Mouse (Mus musculus) CH12.LX (cell line): ENCODE data around the gene AC129217.1. TPM values are rescaled to one million over a fixed set of nuclear protein-coding genes. Genes with fewer than 3 reads are reported as not detected.

Source experiments
- DNase-seq: peaks from one replicate; pipeline ENCODE4 v3.0.0-alpha.2; 2013; ENCODE audit errors: extremely low read depth
- H3K27ac ChIP-seq: 2 replicates; pipeline ENCODE4 v1.5.1; 2012; ENCODE audit warnings: low read depth, mild to moderate bottlenecking, control low read depth, moderate library complexity; ENCODE audit not compliant: insufficient read depth
- H3K27me3 ChIP-seq: replicated peaks from 2 replicates; pipeline ENCODE3; 2012; ENCODE audit warnings: inconsistent platforms
- H3K36me3 ChIP-seq, 2 experiments: replicated peaks in 1 of 2; 2 replicates each; pipeline versions ENCODE3 to v1.6.1; 2012; ENCODE audit warnings: inconsistent platforms in 1 of 2, low read length in 1 of 2, mild to moderate bottlenecking in 1 of 2, mixed read lengths in 1 of 2, moderate library complexity in 1 of 2; ENCODE audit not compliant: control insufficient read depth in 1 of 2, insufficient read depth in 1 of 2
- H3K4me1 ChIP-seq, 2 experiments: 2 replicates each; pipeline ENCODE4 v1.6.1; 2012; ENCODE audit warnings: inconsistent platforms in 1 of 2, moderate library complexity in 1 of 2; ENCODE audit not compliant: insufficient read depth in 2 of 2, control insufficient read depth in 1 of 2
- H3K4me2 ChIP-seq: 2 replicates; pipeline ENCODE4 v1.6.1; 2012; ENCODE audit warnings: low read depth, mild to moderate bottlenecking, control low read depth; ENCODE audit not compliant: poor library complexity, insufficient read depth, severe bottlenecking
- H3K4me3 ChIP-seq, 3 experiments: fragments of 150-350 bp in 1 of 3; sonication (generic) in 1 of 3; replicated peaks in 1 of 3; 2 replicates each; pipeline versions ENCODE3 to v1.5.1; 2011 to 2012; ENCODE audit warnings: low read depth in 2 of 3, low read length in 2 of 3, mild to moderate bottlenecking in 2 of 3, moderate library complexity in 2 of 3, control low read depth in 1 of 3, improper control_type of control experiment in 1 of 3, inconsistent platforms in 1 of 3, mixed read lengths in 1 of 3; ENCODE audit not compliant: poor library complexity in 1 of 3
- H3K79me2 ChIP-seq: replicated peaks from 2 replicates; pipeline ENCODE4 v1.6.1; 2012; ENCODE audit warnings: mild to moderate bottlenecking, moderate library complexity; ENCODE audit not compliant: control insufficient read depth, poor library complexity, insufficient read depth, severe bottlenecking; ENCODE audit errors: extremely low read depth
- H3K9ac ChIP-seq: 2 replicates; pipeline ENCODE4 v1.6.1; 2012; ENCODE audit warnings: low read depth, mild to moderate bottlenecking, control low read depth, moderate library complexity; ENCODE audit not compliant: insufficient read depth
- H3K9me3 ChIP-seq: replicated peaks from 2 replicates; pipeline ENCODE3; 2012; ENCODE audit warnings: low read length, inconsistent platforms, mixed read lengths
- BHLHE40 ChIP-seq: IDR thresholded peaks from 2 replicates; pipeline ENCODE4 v1.6.1; 2011; ENCODE audit warnings: mild to moderate bottlenecking, low read depth, low read length, improper control_type of control experiment
- CHD1 ChIP-seq: IDR thresholded peaks from 2 replicates; pipeline ENCODE4 v1.6.1; 2012; ENCODE audit warnings: low read depth, low read length, improper control_type of control experiment, inconsistent platforms
- CHD2 ChIP-seq: IDR thresholded peaks from 2 replicates; pipeline ENCODE4 v1.6.1; 2011; ENCODE audit warnings: low read length, improper control_type of control experiment
- CTCF ChIP-seq, 2 experiments: IDR thresholded peaks in 1 of 2; conservative IDR thresholded peaks in 1 of 2; 2 replicates each; pipeline ENCODE4 v1.5.1; 2011 to 2012; ENCODE audit warnings: low read depth in 2 of 2, low read length in 2 of 2, improper control_type of control experiment in 1 of 2, inconsistent platforms in 1 of 2, mild to moderate bottlenecking in 1 of 2, moderate library complexity in 1 of 2
- E2F4 ChIP-seq: IDR thresholded peaks from 2 replicates; pipeline ENCODE4 v1.6.1; 2011; ENCODE audit warnings: low read depth, low read length, improper control_type of control experiment; ENCODE audit not compliant: insufficient replicate concordance
- ELF1 ChIP-seq: IDR thresholded peaks from 2 replicates; pipeline ENCODE4 v1.6.1; 2014; ENCODE audit warnings: low read depth, mild to moderate bottlenecking, inconsistent platforms, low read length, improper control_type of control experiment
- EP300 ChIP-seq: IDR thresholded peaks from 2 replicates; pipeline ENCODE4 v1.6.1; 2011; ENCODE audit warnings: low read length, improper control_type of control experiment
- ETS1 ChIP-seq: conservative IDR thresholded peaks from 2 replicates; pipeline ENCODE4 v1.6.1; 2012; ENCODE audit warnings: low read depth, mild to moderate bottlenecking, inconsistent platforms, low read length, improper control_type of control experiment, moderate library complexity
- GABPA ChIP-seq: IDR thresholded peaks from 2 replicates; pipeline ENCODE4 v1.6.1; 2012; ENCODE audit warnings: low read depth, low read length, improper control_type of control experiment, inconsistent platforms; ENCODE audit not compliant: insufficient replicate concordance
- HCFC1 ChIP-seq: IDR thresholded peaks from 2 replicates; pipeline ENCODE4 v1.6.1; 2012; ENCODE audit warnings: low read depth, mild to moderate bottlenecking, inconsistent platforms, low read length, improper control_type of control experiment
- IRF4 ChIP-seq: IDR thresholded peaks from 2 replicates; pipeline ENCODE4 v1.6.1; 2014; ENCODE audit warnings: low read depth, mild to moderate bottlenecking, inconsistent platforms, low read length, improper control_type of control experiment
- JUN ChIP-seq: IDR thresholded peaks from 2 replicates; pipeline ENCODE4 v1.6.1; 2011; ENCODE audit warnings: low read depth, mild to moderate bottlenecking, low read length, improper control_type of control experiment, moderate library complexity; ENCODE audit not compliant: insufficient read depth
- JUND ChIP-seq: conservative IDR thresholded peaks from 2 replicates; pipeline ENCODE4 v1.6.1; 2011; ENCODE audit warnings: low read depth, low read length, improper control_type of control experiment
- KAT2A ChIP-seq: IDR thresholded peaks from 2 replicates; pipeline ENCODE4 v1.6.1; 2012; ENCODE audit warnings: low read length, improper control_type of control experiment, inconsistent platforms; ENCODE audit not compliant: insufficient replicate concordance
- MAFK ChIP-seq: IDR thresholded peaks from 2 replicates; pipeline ENCODE4 v1.6.1; 2011; ENCODE audit warnings: low read length, improper control_type of control experiment; ENCODE audit not compliant: insufficient replicate concordance
- MAX ChIP-seq: IDR thresholded peaks from 2 replicates; pipeline ENCODE4 v1.6.1; 2011; ENCODE audit warnings: low read length, improper control_type of control experiment
- MAZ ChIP-seq: IDR thresholded peaks from 2 replicates; pipeline ENCODE4 v1.6.1; 2012; ENCODE audit warnings: low read depth, mild to moderate bottlenecking, inconsistent platforms, low read length, improper control_type of control experiment, moderate library complexity
- MEF2A ChIP-seq: IDR thresholded peaks from 2 replicates; pipeline ENCODE4 v1.6.1; 2014; ENCODE audit warnings: low read depth, mild to moderate bottlenecking, inconsistent platforms, low read length, improper control_type of control experiment, borderline replicate concordance
- MXI1 ChIP-seq: IDR thresholded peaks from 2 replicates; pipeline ENCODE4 v1.6.1; 2011; ENCODE audit warnings: mild to moderate bottlenecking, low read depth, low read length, improper control_type of control experiment
- MYC ChIP-seq: IDR thresholded peaks from 2 replicates; pipeline ENCODE4 v1.6.1; 2011; ENCODE audit warnings: low read depth, mild to moderate bottlenecking, improper control_type of control experiment, low read length
- NELFE ChIP-seq: IDR thresholded peaks from 2 replicates; pipeline ENCODE4 v1.6.1; 2011; ENCODE audit warnings: low read depth, low read length, improper control_type of control experiment
- NRF1 ChIP-seq: IDR thresholded peaks from 2 replicates; pipeline ENCODE4 v1.6.1; 2014; ENCODE audit warnings: low read depth, mild to moderate bottlenecking, inconsistent platforms, low read length, improper control_type of control experiment, moderate library complexity
- PAX5 ChIP-seq: IDR thresholded peaks from 2 replicates; pipeline ENCODE4 v1.6.1; 2012; ENCODE audit warnings: low read length, inconsistent platforms, mixed read lengths
- POLR2A ChIP-seq: IDR thresholded peaks from 2 replicates; pipeline ENCODE4 v1.6.1; 2011; ENCODE audit warnings: low read depth, mild to moderate bottlenecking, improper control_type of control experiment, low read length
- POLR2AphosphoS2 ChIP-seq: IDR thresholded peaks from 2 replicates; pipeline ENCODE4 v1.6.1; 2011; ENCODE audit warnings: low read depth, low read length, improper control_type of control experiment
- RAD21 ChIP-seq: IDR thresholded peaks from 2 replicates; pipeline ENCODE4 v1.6.1; 2011; ENCODE audit warnings: low read depth, mild to moderate bottlenecking, low read length, improper control_type of control experiment, moderate library complexity
- RCOR1 ChIP-seq: conservative IDR thresholded peaks from 2 replicates; pipeline ENCODE4 v1.6.1; 2012; ENCODE audit warnings: low read depth, mild to moderate bottlenecking, inconsistent platforms, low read length, improper control_type of control experiment
- SIN3A ChIP-seq: IDR thresholded peaks from 2 replicates; pipeline ENCODE4 v1.6.1; 2012; ENCODE audit warnings: low read length, improper control_type of control experiment, inconsistent platforms
- SMC3 ChIP-seq: IDR thresholded peaks from 2 replicates; pipeline ENCODE4 v1.6.1; 2011; ENCODE audit warnings: low read depth, low read length, improper control_type of control experiment
- TBP ChIP-seq: conservative IDR thresholded peaks from 2 replicates; pipeline ENCODE4 v1.6.1; 2011; ENCODE audit warnings: low read depth, low read length, improper control_type of control experiment
- TCF12 ChIP-seq: IDR thresholded peaks from 2 replicates; pipeline ENCODE4 v1.6.1; 2014; ENCODE audit warnings: low read depth, mild to moderate bottlenecking, inconsistent platforms, low read length, improper control_type of control experiment
- UBTF ChIP-seq: IDR thresholded peaks from 2 replicates; pipeline ENCODE4 v1.6.1; 2012; ENCODE audit warnings: low read depth, mild to moderate bottlenecking, inconsistent platforms, low read length, improper control_type of control experiment, moderate library complexity
- USF1 ChIP-seq: IDR thresholded peaks from 2 replicates; pipeline ENCODE4 v1.6.1; 2014; ENCODE audit warnings: low read depth, mild to moderate bottlenecking, inconsistent platforms, low read length, improper control_type of control experiment
- USF2 ChIP-seq: conservative IDR thresholded peaks from 2 replicates; pipeline ENCODE4 v1.6.1; 2011; ENCODE audit warnings: low read depth, low read length, improper control_type of control experiment
- ZC3H11A ChIP-seq: IDR thresholded peaks from 2 replicates; pipeline ENCODE4 v1.6.1; 2012; ENCODE audit warnings: low read depth, mild to moderate bottlenecking, inconsistent platforms, low read length, improper control_type of control experiment
- ZKSCAN1 ChIP-seq: IDR thresholded peaks from 2 replicates; pipeline ENCODE4 v1.6.1; 2012; ENCODE audit warnings: low read depth, inconsistent platforms, low read length, improper control_type of control experiment, borderline replicate concordance
- ZMIZ1 ChIP-seq: IDR thresholded peaks from 2 replicates; pipeline ENCODE4 v1.6.1; 2012; ENCODE audit warnings: low read depth, mild to moderate bottlenecking, inconsistent platforms, low read length, improper control_type of control experiment
- ZNF384 ChIP-seq: IDR thresholded peaks from 2 replicates; pipeline ENCODE4 v1.6.1; 2012; ENCODE audit warnings: low read depth, low read length, improper control_type of control experiment, inconsistent platforms
- dilution Hi-C: fragments of 300-500 bp; cut with MboI; formaldehyde crosslinking; loops from 2 replicates; pipeline ENCODE4 v1.14.3; 2020; ENCODE audit warnings: low sequenced_read_pairs; ENCODE audit not compliant: extremely low pct_unique_long_range_greater_than_20kb, extremely low pct_ligation_motif_present
- in situ Hi-C: fragments of 300-500 bp; cut with MboI; formaldehyde crosslinking; loops from 3 replicates; pipeline ENCODE4 v1.14.3; 2019; ENCODE audit warnings: low sequenced_read_pairs, low pct_ligation_motif_present, low pct_unique_long_range_greater_than_20kb, mixed read lengths
- polyA plus RNA-seq: library from polyadenylated mRNA; unstranded; fragments of >175 nt; gene quantifications from 2 replicates; pipeline ENCODE4 v1.2.1, GENCODE M21; 2012; ENCODE audit warnings: low read depth; ENCODE audit not compliant: insufficient read length
- total RNA-seq, 2 experiments: library from RNA; depleted of rRNA; stranded (reverse); fragments of 300-350 nt in 1 of 2; fragments of >200 nt in 1 of 2; gene quantifications; 2 replicates each; pipeline ENCODE4 v1.2.3; 2012 to 2014

The AC129217.1 gene
- total and polyA plus RNA-seq, 3 experiments: 0.25 to 77.4 (median 5.1) TPM

DNA sequence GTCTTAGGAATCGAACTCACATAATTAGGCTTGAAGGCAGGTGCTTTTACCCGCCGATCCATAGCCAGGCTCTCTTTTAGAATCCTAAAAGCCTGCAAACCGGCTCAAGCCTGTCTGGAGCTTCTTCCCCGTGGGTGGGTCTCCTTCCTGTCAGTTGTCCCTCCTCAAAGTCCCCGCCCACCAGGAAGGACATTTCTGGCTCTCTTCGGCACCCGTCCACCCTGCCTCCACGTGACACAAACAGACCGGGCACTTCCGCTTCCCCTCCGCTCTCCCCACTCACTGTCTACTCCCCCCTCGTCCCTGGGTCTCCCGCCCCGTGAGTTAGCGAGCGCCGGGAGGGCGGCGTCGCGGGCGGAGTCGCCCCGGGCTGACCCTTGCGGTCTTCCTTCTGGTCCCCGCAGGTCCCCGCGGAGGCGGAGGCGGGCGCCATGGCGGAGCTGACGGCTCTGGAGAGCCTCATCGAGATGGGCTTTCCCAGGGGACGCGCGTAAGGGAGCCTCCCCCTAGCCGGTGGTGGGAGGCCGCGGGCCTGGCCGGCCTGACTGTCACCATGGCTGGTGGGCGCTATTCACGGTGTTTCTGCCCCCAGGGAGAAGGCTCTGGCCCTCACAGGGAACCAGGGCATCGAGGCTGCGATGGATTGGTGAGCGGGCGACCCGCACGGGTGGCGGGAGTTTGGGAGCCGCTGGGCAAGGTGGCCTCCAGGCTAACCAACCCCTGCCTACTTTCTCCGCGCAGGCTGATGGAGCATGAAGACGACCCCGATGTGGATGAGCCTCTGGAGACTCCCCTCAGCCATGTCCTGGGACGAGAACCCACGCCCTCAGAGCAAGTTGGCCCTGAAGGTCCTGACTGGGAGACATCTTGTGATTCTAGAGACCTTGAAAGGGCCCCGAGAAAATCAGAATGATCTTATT is 42.0 kb downstream of the AC129217.1 start, which contains the start of gene Ubxn1:
Ubxn1 (plus strand) TSS at position 230 of the 920 bp plus-strand sequence.
- Histone ChIP-seq H3K79me2 (peaks cover 19% of the 10 kb centered on the region), H3K27ac (peak within 1 kb of the TSS; percentile 52), H3K4me1 (peaks cover 2 to 16% of the 10 kb centered on the region in 2 experiments; a peak in 2 of 4 replicates), H3K9ac (peak within 1 kb of the TSS; percentile 95), H3K4me2 (peak within 1 kb of the TSS; percentile 92), H3K9me3 (no peaks in the 10 kb centered on the region), H3K4me3 (peak within 1 kb of the TSS; percentile 84 to 97 (median 87)), H3K36me3 (peaks cover 21 to 36% of the 10 kb centered on the region in 2 experiments), H3K27me3 (no peaks in the 10 kb centered on the region)
- dilution Hi-C loops (no loop called here), in situ Hi-C loops (no loop called here)
- TF ChIP-seq UBTF (no peak), BHLHE40 (peak; percentile 88), CHD2 (no peak), MAX (peak; percentile 98), MXI1 (peak; percentile 83; the same call in 1 of the 2 replicates), MYC (peak; percentile 48; the same call in 1 of the 2 replicates), ZNF384 (no peak), ZMIZ1 (0 out of 2 replicates have a peak, but pooled peaks have one; percentile 22), CHD1 (no peak), CTCF (conservative IDR thresholded peaks at IDR 0.05 in 1 of 2, IDR thresholded peaks at IDR 0.05 in 1 of 2; ENCODE audit: low read depth in 2 of 2, low read length in 2 of 2) (no peak), MAZ (peak; percentile 96), ETS1 (no peak), NRF1 (no peak), JUN (no peak), ZC3H11A (no peak), GABPA (no peak; the same call in 1 of the 2 replicates), HCFC1 (peak; percentile 97), ELF1 (peak; percentile 99), RCOR1 (no peak), NELFE (peak; percentile 69; the same call in 1 of the 2 replicates), ZKSCAN1 (no peak), RAD21 (no peak), EP300 (no peak), USF1 (peak; percentile 100), POLR2A (peak; percentile 70), SMC3 (no peak), POLR2AphosphoS2 (no peak), IRF4 (peak; percentile 72; the same call in 1 of the 2 replicates), TCF12 (peak; percentile 66; the same call in 1 of the 2 replicates), PAX5 (no peak), USF2 (peak; percentile 98), MEF2A (peak; percentile 36; the same call in 1 of the 2 replicates), TBP (peak; percentile 58; the same call in 1 of the 2 replicates), KAT2A (peak; percentile 92; the same call in 1 of the 2 replicates), JUND (no peak), SIN3A (peak; percentile 99), E2F4 (no peak), MAFK (no peak)
- peak; percentile 98 for DNase-seq
